Mouse (Mus musculus) WW6 (cell line): ENCODE results near the gene Cpsf6.
"Not testable (repeated sequence)": the region's sequence is repeated elsewhere in the genome, so short reads cannot be mapped to it uniquely, and the experiment has no call there.

Experiments used
- DNase-seq: peaks from one replicate; pipeline ENCODE4 v3.0.0-alpha.2; 2013; ENCODE audit warnings: low read depth, low spot score

Gene Cpsf6

DNA sequence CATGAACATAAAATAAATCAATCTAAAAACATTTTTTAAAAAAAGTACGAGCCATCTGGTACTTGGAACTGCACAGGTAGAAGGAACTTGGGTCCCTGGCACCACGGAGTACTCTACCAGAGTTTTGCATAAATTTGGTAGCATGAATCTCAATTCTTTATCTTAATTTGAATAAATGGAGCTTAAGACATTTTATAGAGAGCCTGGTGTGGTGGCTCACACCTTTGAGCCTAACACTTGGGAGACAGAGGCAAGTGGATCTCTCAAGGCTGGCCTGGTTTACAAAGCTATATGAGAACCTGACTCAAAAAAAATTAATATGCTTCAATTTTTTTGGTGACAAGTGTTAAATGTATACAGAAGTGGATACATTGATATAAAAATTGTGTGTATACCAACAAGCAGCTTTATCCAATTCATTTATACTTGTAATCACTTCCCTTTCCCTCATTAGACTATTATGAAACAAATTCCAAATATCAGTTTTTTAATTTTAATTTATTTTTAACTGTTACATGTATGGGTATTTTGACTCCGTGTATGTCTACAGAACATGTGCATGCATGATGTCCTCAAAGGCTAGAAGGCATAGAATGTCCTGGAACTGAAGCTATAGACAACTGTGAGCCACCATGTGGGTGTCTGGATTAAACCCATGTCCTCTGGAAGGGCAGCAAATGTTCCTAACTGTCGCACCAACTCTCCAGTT lies 20.6 kb upstream of the Cpsf6 start:
- no peak for DNase-seq

DNA sequence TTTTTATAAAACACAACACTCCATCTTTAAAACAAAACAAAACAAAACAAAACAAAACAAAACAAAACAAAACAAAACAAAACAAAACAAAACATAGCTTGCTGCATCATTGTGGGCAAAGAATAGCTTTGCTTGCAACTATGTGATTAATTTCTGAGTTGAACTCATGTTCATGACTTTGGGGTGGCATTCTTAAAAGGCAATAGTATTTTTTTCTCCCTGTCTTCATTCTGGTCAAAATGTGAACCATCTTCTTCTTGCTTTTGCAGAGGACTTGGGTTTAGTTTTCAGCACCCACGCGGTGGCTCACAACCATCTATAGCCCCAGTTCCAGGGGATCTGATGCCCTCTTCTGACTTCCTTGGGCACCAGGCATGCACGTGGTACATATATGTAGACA lies 20.0 kb upstream of the Cpsf6 start:
- no peak for DNase-seq

DNA sequence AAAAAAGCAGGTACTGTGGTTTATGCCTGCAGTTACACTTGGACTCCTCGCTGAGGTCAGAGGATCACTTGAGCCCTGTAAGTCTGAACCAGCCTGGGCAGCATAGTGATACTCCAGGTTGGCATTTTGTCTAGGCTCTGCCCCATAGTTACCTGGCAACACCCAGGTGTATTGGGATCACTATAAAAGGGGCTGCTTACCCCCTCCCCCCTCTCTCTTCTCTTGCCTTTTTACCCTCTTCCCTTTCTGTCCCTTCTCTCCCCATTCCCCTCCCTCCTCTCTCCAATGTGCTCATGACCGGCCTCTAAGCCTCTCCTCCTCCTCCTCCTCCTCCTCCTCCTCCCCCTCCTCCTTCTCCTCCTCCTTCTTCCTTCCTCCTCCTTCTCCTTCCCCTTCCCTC lies 19.4 kb upstream of the Cpsf6 start:
- DNase-seq: no peak

DNA sequence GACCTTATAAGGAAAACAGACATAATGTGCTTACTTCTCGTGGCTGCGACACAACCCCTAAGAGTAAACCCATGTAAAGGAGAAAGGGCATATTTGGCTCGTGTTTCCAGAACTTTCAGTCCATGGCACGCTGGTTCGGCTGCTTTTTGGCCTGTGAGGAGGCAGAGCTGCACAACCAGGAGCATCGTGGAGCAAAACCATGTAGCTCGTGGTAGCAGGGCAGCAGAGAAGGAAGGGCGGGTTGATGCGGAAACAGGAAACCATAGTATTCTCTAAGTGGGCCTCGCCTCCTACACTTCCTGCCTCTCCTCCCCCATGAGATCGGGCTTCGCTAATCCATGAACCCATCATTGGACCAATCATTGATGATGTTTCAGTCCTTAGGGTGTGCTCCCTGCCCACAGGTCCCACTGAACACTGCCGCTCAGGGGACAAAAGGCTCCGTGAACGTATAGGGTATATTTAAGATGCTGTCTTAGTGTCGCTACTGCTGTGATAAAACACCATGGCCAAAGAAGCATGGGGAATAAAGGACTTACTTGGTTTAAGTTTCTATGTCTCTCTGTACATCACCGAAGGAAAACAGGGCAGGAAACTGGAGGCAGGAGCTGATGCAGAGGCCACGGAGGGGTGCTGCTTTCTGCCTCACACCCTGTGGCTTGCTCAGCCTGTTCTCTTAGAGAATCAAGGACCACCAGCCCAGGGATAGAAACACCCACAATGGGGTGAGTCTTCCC lies 18.4 kb upstream of the Cpsf6 start:
- no peak for DNase-seq

DNA sequence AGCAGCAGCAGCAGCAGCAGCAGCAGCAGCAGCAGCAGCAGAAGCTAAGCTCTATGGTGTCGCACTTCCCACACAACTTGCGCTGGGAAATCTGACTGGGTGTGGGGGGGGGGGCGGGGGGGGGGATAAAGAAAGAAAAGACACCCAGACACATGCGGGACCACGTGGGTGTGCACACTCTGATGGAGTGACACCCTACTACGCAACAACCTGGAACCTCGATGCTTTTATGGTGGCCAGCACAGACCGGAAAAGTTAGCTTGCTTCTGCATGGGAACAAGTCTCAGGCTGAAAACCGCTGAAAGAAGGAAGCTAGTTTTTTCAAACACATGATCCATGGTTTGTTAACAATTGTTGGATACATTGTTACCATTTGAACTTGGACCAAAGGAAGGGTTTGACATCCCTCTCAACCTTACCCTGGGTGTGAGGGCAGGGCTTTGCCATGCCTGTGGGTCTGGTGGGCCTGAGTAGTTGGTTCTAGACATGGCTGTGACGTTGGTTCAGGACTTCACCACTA lies 17.4 kb upstream of the Cpsf6 start:
- no peak for DNase-seq

DNA sequence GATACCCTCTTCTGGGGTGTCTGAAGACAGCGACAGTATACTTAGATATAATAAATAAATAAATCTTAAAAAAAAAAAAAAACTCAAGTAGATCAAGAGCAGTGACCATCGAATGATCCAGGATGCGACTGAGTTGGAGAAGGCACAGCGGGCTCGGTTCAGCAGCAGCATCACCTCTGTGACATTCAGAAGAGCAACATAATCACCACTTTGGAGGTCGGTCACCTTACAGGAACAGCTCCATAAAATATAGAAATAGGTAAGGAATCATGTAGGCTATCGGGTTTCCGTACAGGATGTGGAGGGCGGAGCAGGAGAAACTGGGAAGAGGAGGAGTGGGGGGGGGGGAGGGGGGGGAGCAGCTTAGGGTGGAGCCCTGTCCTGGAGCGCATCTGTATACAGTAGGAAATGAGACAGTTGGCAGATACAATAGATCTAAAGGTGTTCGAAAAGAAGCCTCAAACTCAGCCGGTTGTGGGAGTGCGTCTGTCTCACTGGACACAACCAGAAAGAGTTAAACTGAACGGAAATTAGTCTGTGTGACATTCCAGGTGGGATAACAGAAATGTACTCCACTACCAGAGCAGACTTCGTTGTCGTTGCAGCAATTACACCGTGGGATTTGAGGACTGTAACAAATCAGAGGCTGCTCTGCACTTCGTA lies 16.7 kb upstream of the Cpsf6 start:
- no peak for DNase-seq

DNA sequence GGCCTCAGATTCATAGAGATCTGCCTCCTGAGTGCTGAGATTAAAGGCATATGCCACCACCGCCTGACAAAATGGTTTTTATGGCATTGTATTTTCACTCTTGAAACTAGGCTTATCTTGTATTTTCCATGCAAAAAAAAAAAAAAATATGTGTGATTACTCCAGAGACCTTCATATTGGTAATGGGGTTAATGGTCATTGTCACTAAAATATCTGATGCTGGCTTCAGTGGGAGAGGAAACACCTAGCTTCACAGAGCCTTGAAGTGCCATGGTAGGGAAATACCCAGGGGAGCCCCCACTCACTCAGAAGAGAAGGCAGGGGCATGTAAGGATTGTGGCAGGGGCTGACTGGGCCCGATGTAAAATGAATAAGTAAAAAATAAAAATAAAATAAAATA lies 16.0 kb upstream of the Cpsf6 start:
- no peak for DNase-seq

DNA sequence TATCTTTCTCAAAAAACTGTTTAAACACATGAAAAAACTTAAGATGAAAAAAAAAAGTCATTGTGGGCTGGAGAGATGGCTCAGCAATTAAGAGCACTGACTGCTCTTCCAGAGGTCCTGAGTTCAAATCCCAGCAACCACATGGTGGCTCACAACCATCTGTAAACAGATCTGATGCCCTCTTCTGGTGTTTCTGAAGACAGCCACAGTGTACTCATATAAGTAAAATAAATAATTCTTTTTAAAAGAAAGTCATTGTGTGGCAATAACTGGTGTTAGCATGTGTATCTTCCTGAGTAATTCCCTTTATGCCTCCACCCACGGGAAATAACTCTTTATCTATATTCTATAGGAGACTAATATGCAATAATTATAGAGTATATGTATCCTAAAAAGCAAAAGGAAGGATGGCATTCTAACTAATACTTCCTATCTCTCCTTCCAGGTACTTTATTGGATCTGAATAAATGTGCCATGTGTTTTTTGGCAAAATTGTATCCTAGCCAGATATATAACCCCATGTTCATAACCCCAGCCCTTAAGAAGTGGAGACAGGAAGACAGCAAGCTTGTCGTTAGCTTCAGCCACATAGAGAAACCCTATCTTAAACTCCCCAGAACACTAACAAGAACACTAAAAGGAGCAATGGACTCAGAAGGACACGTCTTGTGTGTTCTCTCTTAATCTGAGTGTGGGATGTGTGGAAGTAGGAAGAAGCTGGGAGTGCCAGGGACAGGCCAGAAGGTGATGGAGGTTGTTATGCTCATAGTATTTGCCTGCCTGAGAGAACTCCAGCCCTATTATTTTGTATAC lies 15.1 kb upstream of the Cpsf6 start:
- DNase-seq: no peak

DNA sequence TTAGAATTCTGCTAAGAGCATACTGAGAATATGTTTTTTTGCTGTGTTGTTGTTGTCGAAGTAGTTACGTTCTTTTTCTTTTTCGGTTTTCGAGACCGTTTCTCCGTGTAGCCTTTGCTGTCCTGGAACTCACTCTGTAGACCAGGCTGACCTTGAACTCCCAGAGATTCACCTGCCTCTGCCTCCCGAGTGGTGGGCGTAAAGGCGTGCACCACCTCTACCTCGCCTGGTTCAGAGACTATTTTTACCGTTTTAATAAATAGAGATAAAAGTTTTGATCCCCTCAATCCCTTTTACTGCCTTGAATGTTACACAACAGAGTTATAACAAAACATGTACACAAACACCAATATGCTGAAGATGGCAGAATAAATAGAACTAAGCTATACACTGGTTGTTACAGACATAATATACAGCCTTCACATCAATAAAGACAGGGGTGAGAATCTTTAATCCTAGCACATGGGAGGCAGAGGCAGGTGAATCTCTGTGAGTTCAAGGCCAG lies 14.1 kb upstream of the Cpsf6 start:
- no peak for DNase-seq

DNA sequence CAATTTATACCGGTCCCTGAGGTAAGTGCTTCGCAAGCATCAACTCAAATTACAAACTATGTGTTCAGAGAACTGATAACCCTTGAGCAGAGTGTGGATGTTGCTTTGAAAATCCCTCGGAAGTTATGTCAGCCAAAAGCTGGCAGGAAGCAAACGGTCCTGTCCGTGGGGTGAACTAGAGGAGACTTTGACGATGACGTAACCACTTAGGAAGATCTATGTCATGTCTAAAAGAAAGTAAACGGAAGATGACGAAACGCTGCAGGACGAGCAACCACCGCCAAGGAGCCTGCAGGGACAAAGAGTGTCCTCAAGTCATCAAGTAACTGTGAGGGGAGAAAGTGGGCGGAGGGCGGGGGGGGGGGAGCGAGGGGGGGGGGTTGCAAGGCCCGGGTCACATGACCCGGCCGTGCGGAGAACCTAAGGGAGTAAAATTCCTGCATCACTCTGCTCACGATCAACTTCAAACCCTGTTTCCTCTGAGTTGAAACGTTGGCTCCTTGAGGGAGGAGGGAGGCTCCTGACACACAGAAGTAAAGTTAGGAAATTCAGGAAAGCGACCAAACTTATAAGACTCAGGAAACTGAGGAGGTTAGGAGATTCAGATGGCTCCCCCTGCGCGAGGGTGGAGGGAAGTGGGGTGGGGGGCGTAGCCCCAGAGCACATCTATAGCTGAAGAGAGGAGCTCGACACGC lies 13.5 kb upstream of the Cpsf6 start:
- no peak for DNase-seq

DNA sequence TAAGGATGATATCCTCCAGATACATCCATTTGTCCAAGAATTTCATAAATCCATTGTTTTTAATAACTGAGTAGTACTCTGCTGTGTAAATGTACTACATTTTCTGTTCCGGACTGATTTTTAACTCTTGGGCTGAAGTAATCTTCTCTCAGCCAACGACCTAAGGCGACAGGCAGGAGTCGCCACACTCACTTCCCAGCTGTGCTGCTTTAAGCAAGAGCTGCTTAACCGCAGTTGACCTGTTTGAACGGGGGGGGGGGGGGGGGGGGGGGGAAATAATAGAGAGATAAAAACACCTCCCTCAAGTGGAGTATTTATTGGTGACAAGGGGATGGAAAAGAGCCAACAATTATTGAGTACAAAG lies 13.0 kb upstream of the Cpsf6 start:
- DNase-seq: no peak

DNA sequence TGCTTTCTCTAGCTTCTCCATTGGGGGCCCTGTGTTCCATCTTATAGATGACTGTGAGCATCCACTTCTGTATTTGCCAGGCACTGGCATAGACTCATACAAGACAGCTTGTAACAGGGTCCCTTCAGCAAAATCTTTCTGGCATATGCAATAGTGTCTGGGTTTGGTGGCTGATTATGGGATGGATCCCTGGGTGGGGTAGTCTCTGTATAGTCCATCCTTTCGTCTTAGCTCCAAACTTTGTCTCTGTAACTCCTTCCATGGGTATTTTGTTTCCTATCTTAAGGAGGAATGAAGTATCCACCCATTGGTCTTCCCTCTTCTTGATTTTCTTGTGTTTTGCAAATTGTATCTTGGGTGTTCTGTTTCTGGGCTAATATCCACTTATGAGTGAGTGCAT lies 12.6 kb upstream of the Cpsf6 start:
- DNase-seq: not testable (repeated sequence)

DNA sequence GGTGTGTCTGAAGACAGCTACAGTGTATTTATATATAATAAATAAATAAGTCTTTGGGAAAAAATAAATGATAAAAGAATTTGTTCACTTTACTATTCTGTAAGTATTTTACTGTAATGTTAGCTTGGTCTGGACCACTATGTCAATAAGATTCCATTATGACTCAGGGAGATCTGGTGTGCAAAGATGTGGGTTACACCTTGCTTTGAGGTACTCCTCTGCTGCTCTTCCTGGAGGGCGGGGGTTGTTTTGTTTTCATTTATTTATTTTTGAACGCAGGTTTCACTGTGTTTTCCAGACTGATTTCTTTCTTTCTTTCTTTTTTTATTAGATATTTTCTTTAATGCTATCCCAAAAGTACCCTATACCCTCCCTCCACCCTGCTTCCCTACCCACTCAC lies 12.0 kb upstream of the Cpsf6 start:
- no peak for DNase-seq

DNA sequence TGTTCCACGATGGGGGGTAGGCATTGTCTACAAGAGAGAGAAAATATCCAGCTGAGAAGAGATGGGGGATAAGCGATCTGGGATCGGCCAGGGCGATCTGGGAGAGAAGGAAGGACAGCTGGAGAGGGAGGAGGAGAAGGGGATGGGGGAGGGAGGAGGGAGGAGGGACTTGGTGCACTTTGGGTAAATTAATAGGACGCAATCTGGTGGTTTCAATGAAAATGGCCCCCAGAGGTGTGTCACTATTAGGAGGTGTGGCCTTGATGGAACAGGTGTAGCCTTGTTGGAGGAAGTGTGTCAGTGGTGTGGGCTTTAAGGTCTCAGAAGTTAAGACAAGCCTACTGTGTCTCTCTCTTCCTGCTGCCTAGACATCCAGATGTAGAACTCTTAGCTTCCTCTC lies 11.2 kb upstream of the Cpsf6 start:
- DNase-seq: no peak

DNA sequence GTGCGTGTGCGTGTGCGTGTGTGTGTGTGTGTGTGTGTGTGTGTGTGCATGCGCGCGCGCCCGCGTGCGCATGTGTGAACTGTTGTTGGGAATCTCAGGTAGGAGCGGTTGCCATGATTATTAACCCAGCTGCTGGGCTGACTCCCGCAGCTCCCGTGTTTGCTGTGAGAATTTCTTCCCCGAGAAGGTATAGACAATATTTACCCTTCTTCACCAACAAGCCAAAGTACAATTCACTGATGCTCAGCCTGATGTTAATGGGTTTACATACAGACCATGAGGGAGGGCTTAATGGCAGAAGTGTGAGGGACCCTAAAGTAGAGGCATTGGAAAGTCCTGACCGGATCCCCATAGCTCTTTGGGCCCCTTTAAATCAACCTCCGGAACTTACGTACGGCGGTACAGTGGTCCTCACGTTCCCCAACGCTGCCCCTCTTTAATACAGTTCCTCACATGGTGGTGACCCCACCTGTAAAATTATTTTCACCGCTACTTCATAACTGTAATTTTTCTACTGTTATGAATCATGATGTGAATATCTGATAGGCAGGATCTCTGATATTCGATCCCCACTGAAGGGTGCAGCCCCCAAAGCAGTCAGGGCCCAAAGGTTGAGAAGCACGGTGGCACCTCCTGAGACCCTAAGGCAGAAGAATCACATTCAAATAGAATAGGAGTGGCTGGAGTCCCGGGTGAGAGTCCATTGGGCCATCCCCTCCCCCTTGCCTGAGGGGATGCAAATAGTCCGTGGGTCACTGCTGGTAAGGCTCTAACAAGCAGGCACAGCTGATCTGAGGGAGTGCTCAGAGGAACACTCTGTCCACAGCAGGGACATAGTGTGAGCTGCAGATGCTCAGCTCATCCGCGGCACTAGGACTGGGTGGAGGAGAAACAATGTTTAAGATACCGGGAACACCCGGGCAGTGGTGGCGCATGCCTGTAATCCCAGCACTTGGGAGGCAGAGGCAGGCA lies 10.4 kb upstream of the Cpsf6 start:
- DNase-seq: no peak

DNA sequence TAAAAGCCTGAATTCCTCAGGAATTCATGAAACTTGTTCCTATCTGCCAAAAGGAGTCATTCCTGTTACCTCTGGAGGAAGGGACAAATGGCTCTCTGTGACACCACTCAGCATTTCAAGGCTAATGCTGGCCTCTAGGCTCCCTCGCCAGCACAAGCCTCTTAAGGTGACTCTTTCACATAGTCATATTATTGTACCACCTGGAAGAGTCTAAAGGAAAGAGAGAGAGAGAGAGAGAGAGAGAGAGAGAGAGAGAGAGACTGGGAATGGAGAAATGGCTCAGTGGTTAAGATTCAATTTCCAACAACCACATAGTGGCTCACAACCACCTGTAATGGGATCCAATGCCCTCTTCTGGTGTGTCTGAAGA lies 9.5 kb upstream of the Cpsf6 start:
- no peak for DNase-seq

DNA sequence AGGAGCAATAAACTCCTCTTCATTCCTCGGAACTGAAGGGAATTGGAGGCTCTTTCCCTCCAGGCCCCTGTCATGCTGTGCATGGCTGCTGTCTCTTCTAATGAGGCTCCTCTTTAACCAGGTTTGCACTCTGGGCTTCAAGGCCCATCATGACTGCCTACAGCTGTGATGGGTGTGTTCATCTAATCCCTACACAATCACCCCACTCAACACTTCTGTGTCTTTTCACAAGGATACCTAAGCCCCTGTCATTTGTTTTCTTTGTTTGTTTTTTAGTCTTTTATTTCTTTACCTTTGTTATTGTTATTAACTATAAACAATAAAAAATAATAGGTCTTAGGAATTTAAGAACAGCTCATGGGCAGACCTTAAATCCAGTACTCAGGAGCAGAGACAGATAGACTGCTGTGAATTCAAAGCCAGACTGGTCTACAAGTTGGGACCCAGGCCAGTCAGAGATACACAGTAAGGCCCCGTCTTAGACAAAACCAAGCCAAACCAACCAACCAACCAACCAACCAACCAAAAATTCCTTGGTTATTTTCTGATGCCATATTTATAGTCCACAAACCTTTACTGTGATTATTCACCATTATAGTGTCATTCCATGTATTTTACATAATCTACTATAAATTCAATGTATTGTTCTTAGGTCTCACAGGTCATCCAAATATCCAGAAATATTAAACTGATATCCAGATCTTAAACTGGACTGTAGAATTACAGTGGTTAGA lies 9.0 kb upstream of the Cpsf6 start:
- DNase-seq: no peak

DNA sequence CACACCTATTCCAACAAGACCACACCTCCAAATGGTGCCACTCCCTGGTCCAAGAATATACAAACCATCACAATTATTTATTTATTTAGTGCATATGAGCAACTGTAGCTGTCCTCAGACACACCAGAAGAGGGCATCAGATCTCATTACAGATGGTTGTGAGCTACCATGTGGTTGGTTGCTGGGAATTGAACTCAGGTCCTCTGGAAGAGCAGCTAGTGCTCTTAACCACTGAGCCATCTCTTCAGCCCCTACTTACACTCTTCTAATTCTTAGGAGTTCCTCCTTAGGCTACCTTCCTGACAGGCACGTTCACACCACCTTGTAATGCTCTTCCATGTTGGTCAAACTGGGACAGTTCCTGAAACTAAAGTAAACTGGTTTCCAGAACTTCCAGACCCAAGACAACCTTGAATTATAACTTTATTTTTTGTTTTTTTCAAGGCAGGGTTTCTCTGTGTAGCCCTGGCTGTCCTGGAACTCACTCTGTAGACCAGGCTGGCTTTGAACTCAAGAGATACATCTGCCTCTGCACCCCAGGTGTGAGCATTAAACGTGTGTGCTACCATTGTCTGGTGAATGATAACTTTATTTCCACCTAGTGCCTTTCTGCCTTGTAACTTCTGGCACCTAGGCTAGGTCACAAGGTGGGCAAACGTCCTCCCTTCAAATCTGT lies 8.3 kb upstream of the Cpsf6 start:
- DNase-seq: not testable (repeated sequence)

DNA sequence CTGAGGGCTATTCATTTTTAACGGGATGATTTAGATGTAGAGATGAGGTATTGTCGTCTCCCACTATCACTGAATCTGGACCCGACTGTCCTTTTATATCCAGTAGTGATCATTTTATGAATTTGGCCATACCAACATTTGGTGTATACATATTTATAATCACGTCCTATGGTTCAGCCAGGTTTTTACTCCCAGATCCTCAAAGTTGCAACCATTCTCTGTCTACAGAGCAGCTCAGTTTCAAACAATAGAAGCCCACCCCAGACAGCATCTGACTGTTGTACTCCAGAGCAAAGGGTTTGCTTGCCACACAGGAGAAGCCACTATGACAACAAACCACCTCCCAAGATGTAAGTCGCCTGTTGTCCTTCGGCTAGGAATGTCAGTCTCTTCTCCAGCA lies 7.2 kb upstream of the Cpsf6 start:
- no peak for DNase-seq
